Mouse (Mus musculus): Measurements from ENCODE around the gene Spen. TPM values are rescaled to one million over a fixed set of nuclear protein-coding genes. Genes with fewer than 3 reads are reported as not detected.

The Spen gene
- polyA plus RNA-seq, 1 experiment from 2014 or later = 5.2 TPM

DNA sequence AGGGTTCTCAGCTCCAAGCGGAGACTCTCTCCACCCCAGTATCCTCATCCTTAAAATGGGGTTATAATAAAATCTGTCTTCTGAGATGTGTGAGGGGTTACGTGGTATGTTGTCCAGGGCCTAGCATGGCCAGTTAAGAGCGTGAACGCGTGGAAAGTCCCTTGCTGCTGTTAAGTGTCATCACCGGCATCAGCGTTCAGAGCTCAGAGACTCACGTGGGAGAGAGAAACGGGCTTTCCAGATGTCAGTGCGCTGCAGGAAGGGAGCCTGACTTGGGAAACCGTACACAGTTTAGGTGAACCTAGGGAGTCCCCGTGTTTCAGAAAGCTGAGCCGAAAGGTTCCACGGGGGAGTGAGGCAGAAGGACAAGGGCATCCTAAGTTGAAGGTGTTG lies 93.1 kb downstream of the Spen start:
- WGBS = 10% methylated on average over 14 of the region's 14 CpGs
- ATAC-seq (replicated peaks; ENCODE audit: extremely low read depth, insufficient read depth, low FRiP score) = no peak
- Histone ChIP-seq H3K36me3 (ENCODE audit: control insufficient read depth, insufficient read depth) (peaks cover 9% of the 10 kb centered on the region; the same call in 1 of the 2 replicates), H3K4me3 (ENCODE audit: low read length) (peak overlapping the region; percentile 98), H3K27me3 (ENCODE audit: control insufficient read depth, insufficient read depth, low read length) (no peaks in the 10 kb centered on the region), H3K27ac (ENCODE audit: low read length) (no peak overlapping the region), H3K9me3 (replicated peaks; ENCODE audit: control insufficient read depth, low read length) (no peaks in the 10 kb centered on the region), H3K4me2 (ENCODE audit: low read depth, low read length) (peak overlapping the region; percentile 97), H3K9ac (ENCODE audit: low read length) (peak overlapping the region; percentile 97), H3K4me1 (ENCODE audit: control insufficient read depth, insufficient read depth, low read length) (peaks cover 16% of the 10 kb centered on the region)

DNA sequence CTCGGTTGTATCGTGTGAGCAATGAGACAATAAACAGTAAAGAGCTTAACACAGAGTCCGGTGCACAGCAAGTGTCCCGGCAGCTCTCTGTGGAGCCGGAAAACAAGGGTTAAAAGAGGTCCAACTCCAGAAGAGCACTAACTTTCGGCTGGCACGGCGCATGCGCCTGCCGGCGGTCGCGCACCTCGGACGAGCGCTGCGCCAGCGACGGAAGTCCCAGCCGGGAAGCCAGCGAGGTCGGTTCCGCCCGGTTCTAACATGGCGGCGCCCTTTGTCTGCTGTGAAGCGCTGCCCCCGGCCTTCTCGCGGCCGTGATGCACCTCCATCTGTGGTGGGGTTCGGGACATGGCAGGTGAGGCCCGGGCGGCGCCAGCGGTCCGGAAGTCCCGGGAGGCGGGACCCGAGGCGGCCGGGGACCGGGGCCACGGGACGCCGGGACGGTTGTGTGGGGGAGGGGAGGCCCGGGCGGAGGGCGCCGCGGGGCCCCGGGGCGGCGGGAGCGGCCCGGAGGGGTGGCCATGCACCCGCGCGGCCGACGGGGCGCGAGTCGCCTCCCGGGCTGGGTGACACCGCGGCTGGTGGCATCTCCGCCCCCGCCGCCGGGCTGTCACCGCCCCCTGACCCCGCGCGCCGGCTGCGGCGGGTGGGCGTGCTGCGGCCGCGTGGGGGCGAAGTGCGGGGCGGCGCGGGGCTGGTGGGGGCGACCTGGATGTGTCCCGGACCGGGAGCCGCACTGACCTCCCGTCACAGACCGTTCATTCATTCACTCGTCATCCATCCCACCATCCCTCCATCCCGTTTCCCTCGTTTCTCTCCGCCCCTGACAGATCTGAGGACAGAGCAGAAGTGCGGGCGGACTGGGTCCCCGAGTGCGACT lies 93.7 kb downstream of the Spen start, which contains the start of gene Zbtb17:
TSS of gene Zbtb17 (plus strand) at position 204 of the 877 bp plus-strand sequence.
- no peaks in the 10 kb centered on the region for H3K9me3 ChIP-seq (replicated peaks; ENCODE audit: control insufficient read depth, low read length)
- H3K4me1 ChIP-seq (ENCODE audit: control insufficient read depth, insufficient read depth, low read length) = peaks cover 16% of the 10 kb centered on the region
- peak within 1 kb of the TSS; percentile 97 for H3K4me2 ChIP-seq (ENCODE audit: low read depth, low read length)
- peaks cover 9% of the 10 kb centered on the region; the same call in 1 of the 2 replicates for H3K36me3 ChIP-seq (ENCODE audit: control insufficient read depth, insufficient read depth)
- no peaks in the 10 kb centered on the region for H3K27me3 ChIP-seq (ENCODE audit: control insufficient read depth, insufficient read depth, low read length)
- H3K9ac ChIP-seq (ENCODE audit: low read length) = peak within 1 kb of the TSS; percentile 97
- H3K4me3 ChIP-seq (ENCODE audit: low read length) = peak within 1 kb of the TSS; percentile 98
- H3K27ac ChIP-seq (ENCODE audit: low read length) = peak within 1 kb of the TSS; percentile 80
- WGBS = under 1% methylated on average over 77 of the region's 102 CpGs
- ATAC-seq (replicated peaks; ENCODE audit: extremely low read depth, insufficient read depth, low FRiP score) = peak; percentile 87

DNA sequence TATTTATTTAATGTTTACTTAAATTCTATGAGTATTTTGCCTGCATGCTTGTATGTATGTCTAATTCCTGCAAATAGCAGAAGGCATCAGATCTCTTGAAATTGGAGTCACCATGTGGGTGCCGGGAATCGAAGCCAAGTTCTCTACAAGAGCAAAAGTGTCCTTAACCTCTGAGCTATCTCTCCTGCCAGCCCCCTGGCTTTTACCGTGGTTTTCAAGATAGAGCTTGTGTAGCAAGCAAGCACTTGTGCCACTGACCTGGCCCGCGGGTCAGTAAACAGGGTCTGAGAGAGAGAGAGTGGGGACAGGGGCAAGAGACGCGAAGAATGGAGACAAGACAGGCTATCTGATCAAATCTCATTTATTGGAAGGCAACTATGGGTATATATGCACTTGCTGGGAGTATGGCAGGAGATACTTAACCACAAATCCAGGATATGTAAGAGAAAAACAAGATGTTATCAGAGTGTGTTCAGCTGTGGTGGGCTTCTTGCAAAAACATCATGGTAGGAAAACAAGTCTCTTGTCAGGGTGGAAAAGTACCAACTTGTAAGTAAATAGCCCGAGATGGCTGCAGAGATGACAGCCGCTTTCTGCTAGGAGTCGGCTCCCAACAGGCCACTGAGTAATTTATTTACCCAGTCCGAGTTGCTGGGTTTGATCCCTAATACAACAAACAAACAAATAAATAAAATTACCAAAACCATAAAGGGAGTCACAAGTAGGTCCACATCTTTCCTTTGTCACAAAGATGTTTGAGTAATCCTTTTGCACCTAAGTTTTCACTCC lies 94.6 kb downstream of the Spen start:
- no peaks in the 10 kb centered on the region for H3K9me3 ChIP-seq (replicated peaks; ENCODE audit: control insufficient read depth, low read length)
- peak overlapping the region; percentile 98 for H3K4me3 ChIP-seq (ENCODE audit: low read length)
- H3K4me2 ChIP-seq (ENCODE audit: low read depth, low read length) = peak overlapping the region; percentile 97
- no peak for ATAC-seq (replicated peaks; ENCODE audit: extremely low read depth, insufficient read depth, low FRiP score)
- H3K36me3 ChIP-seq (ENCODE audit: control insufficient read depth, insufficient read depth) = peaks cover 7% of the 10 kb centered on the region; the same call in 1 of the 2 replicates
- peak overlapping the region; percentile 97 for H3K9ac ChIP-seq (ENCODE audit: low read length)
- H3K27ac ChIP-seq (ENCODE audit: low read length) = peak overlapping the region; percentile 53; the same call in 1 of the 2 replicates
- peaks cover 16% of the 10 kb centered on the region for H3K4me1 ChIP-seq (ENCODE audit: control insufficient read depth, insufficient read depth, low read length)
- no peaks in the 10 kb centered on the region for H3K27me3 ChIP-seq (ENCODE audit: control insufficient read depth, insufficient read depth, low read length)
- 31% methylated on average over 11 of the region's 11 CpGs for whole genome bisulfite sequencing

DNA sequence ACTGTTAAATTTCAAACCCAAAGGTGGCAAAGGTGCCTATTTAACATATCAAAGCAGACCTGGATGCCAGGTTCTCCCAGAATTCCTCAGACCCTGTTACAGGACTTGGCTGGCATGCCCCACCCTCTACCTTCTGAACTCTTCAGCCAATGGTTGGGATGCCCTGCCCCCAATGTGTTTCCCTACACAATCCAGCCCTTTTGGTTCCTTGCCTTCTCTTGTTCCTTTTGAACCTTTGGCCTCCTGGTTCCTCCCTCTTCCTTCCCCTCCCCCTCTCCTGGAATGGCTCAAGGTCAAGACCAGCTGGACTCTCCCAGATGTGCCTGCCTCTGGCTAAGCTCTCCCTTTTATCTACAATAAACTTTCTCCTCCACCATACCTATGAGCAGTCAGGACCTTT lies 97.5 kb downstream of the Spen start:
- Histone ChIP-seq H3K27me3 (ENCODE audit: control insufficient read depth, insufficient read depth, low read length) (no peaks in the 10 kb centered on the region), H3K4me2 (ENCODE audit: low read depth, low read length) (no peak overlapping the region), H3K9me3 (replicated peaks; ENCODE audit: control insufficient read depth, low read length) (no peaks in the 10 kb centered on the region), H3K4me3 (ENCODE audit: low read length) (no peak overlapping the region), H3K36me3 (ENCODE audit: control insufficient read depth, insufficient read depth) (no peaks in the 10 kb centered on the region), H3K9ac (ENCODE audit: low read length) (no peak overlapping the region), H3K4me1 (ENCODE audit: control insufficient read depth, insufficient read depth, low read length) (peaks cover 14% of the 10 kb centered on the region), H3K27ac (ENCODE audit: low read length) (no peak overlapping the region)
- no peak for ATAC-seq (replicated peaks; ENCODE audit: extremely low read depth, insufficient read depth, low FRiP score)

DNA sequence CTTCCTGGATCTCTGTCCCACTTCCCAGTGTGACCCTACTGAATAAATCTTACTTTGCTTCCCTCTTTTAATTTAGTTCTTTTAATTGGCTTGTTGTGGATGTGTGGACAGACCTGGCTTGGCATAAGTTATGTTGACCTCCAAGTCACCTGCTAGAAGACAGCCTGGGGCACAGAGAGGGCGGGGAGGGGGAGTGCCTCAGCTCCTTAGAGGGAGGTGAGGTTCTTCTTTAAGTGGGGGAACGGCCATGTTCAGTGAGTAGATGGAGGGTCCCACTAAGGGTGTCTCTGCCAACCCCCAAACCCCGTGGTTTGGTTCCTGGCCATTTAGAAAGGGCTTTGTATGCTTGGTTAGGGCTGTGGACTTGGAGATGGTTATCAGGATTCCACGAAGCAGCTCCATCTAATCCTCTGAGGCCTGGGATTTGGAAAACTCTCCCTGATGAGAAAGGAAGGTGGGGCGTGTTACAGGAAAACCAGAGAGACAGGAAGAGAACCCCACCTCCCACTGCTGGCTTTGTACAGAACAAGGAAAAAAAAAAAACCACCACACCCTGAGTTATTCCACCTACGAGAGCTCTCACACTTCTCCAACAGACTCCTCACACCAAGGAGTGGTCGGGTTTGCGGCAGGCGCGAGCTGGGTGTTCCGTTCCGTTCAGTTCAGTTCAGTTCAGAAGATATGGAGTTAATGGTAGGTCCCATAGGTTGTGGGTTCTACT lies 99.2 kb downstream of the Spen start:
- H3K27ac ChIP-seq (ENCODE audit: low read length) = no peak overlapping the region
- H3K4me3 ChIP-seq (ENCODE audit: low read length) = no peak overlapping the region
- H3K4me2 ChIP-seq (ENCODE audit: low read depth, low read length) = no peak overlapping the region
- WGBS = 64% methylated on average over 12 of the region's 12 CpGs
- H3K4me1 ChIP-seq (ENCODE audit: control insufficient read depth, insufficient read depth, low read length) = peaks cover 5% of the 10 kb centered on the region
- H3K9ac ChIP-seq (ENCODE audit: low read length) = no peak overlapping the region
- H3K27me3 ChIP-seq (ENCODE audit: control insufficient read depth, insufficient read depth, low read length) = no peaks in the 10 kb centered on the region
- H3K36me3 ChIP-seq (ENCODE audit: control insufficient read depth, insufficient read depth) = no peaks in the 10 kb centered on the region
- no peak for ATAC-seq (replicated peaks; ENCODE audit: extremely low read depth, insufficient read depth, low FRiP score)
- H3K9me3 ChIP-seq (replicated peaks; ENCODE audit: control insufficient read depth, low read length) = no peaks in the 10 kb centered on the region

DNA sequence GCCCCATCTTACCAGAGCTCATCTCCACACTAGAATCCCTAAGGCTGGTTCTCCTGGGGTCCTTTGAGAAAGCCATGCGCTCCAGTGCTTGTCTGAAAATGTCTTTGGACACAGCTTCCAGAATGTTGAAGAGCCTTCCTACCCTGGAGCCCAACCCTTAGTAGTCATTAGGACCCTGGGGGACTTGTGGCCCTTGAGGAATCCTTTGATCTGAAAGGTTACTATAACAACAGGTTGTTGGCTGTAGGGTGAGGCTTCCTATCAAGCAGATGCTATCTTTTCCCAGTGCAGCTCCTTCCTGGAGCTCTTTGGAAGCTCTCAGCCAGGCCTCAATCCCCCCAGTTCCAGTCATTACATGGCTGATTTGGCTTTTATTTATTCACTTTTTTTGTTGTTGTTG lies 102.4 kb downstream of the Spen start, which contains the start of gene Srarp:
TSS of gene Srarp (minus strand) at position 132 of the 400 bp plus-strand sequence.
- no peaks in the 10 kb centered on the region for H3K27me3 ChIP-seq (ENCODE audit: control insufficient read depth, insufficient read depth, low read length)
- no peaks in the 10 kb centered on the region for H3K36me3 ChIP-seq (ENCODE audit: control insufficient read depth, insufficient read depth)
- no peak for ATAC-seq (replicated peaks; ENCODE audit: extremely low read depth, insufficient read depth, low FRiP score)
- no peak within 1 kb of the TSS for H3K9ac ChIP-seq (ENCODE audit: low read length)
- 88% methylated on average over 1 of the region's 1 CpGs for WGBS
- H3K27ac ChIP-seq (ENCODE audit: low read length) = no peak within 1 kb of the TSS
- no peaks in the 10 kb centered on the region for H3K9me3 ChIP-seq (replicated peaks; ENCODE audit: control insufficient read depth, low read length)
- no peak within 1 kb of the TSS for H3K4me3 ChIP-seq (ENCODE audit: low read length)
- H3K4me1 ChIP-seq (ENCODE audit: control insufficient read depth, insufficient read depth, low read length) = no peaks in the 10 kb centered on the region
- no peak within 1 kb of the TSS for H3K4me2 ChIP-seq (ENCODE audit: low read depth, low read length)

DNA sequence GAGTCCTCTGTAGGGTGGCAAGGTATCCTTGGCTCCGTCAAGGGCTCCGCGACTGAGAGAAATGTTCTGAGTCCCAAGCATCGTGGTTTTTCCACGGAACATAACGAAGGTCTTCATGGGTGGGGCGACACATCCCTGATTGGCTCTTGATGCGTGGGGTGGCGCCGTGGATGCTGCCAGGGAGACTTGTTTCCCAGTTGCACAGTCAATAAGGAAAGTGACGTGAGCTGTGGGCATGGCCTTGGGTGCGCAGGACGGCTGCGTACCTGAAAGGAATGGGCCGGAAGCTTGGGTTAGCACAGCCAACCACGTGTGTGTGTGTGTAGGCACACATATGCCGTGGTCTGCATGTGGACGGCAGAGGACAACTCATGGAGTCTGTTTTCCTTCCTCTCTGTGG lies 105.2 kb downstream of the Spen start:
- H3K4me2 ChIP-seq (ENCODE audit: low read depth, low read length) = no peak overlapping the region
- H3K27me3 ChIP-seq (ENCODE audit: control insufficient read depth, insufficient read depth, low read length) = no peaks in the 10 kb centered on the region
- H3K36me3 ChIP-seq (ENCODE audit: control insufficient read depth, insufficient read depth) = no peaks in the 10 kb centered on the region
- H3K9ac ChIP-seq (ENCODE audit: low read length) = no peak overlapping the region
- H3K9me3 ChIP-seq (replicated peaks; ENCODE audit: control insufficient read depth, low read length) = no peaks in the 10 kb centered on the region
- H3K4me3 ChIP-seq (ENCODE audit: low read length) = no peak overlapping the region
- ATAC-seq (replicated peaks; ENCODE audit: extremely low read depth, insufficient read depth, low FRiP score) = no peak
- WGBS = 76% methylated on average over 18 of the region's 18 CpGs
- H3K4me1 ChIP-seq (ENCODE audit: control insufficient read depth, insufficient read depth, low read length) = no peaks in the 10 kb centered on the region
- H3K27ac ChIP-seq (ENCODE audit: low read length) = no peak overlapping the region

DNA sequence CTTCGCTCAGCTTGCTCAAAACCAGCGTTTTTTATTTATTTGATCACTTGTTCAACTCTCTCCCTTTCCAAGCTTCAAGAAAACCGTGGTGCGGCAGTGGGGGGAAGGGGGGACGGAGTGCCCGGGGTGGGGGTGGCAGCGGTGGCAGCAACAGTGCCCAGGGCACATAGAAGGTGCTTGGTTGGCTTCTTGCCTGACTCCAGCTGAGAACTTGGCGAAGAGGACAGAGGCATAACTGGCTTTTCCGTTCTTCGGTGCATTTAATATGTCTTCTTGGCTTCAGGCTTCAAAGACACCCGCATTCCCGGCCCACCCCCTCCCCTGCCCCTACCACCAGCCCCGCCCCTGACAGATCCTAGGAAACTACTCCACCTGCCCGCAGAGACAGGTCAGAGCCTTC lies 105.7 kb downstream of the Spen start:
- H3K36me3 ChIP-seq (ENCODE audit: control insufficient read depth, insufficient read depth) = no peaks in the 10 kb centered on the region
- H3K9ac ChIP-seq (ENCODE audit: low read length) = no peak overlapping the region
- H3K27ac ChIP-seq (ENCODE audit: low read length) = no peak overlapping the region
- no peak for ATAC-seq (replicated peaks; ENCODE audit: extremely low read depth, insufficient read depth, low FRiP score)
- no peaks in the 10 kb centered on the region; the same call in 1 of the 2 replicates for H3K4me1 ChIP-seq (ENCODE audit: control insufficient read depth, insufficient read depth, low read length)
- WGBS = 58% methylated on average over 14 of the region's 14 CpGs
- H3K9me3 ChIP-seq (replicated peaks; ENCODE audit: control insufficient read depth, low read length) = no peaks in the 10 kb centered on the region
- H3K27me3 ChIP-seq (ENCODE audit: control insufficient read depth, insufficient read depth, low read length) = no peaks in the 10 kb centered on the region
- H3K4me3 ChIP-seq (ENCODE audit: low read length) = no peak overlapping the region
- H3K4me2 ChIP-seq (ENCODE audit: low read depth, low read length) = no peak overlapping the region
